Mouse (Mus musculus) neural tube, embryonic 11.5 days (tissue): ENCODE measurements at regions not wholly inside any gene's neighbourhood (a gene's known extent, or its start where the extent isn't known, plus 50 kb on each side); places are given as distances from the start of the nearest gene placed in this dataset.

Experiments used
- ATAC-seq: fragments of 200-750 bp; cut with Nextera tagmentation; 2 replicates; pipeline ENCODE4 v1.8.0; 2017; ENCODE audit warnings: moderate number of reproducible peaks, mild to moderate bottlenecking, moderate TSS enrichment, moderate library complexity; ENCODE audit not compliant: insufficient read depth, low FRiP score, low TSS enrichment
- DNase-seq: peaks from one replicate; pipeline ENCODE4 v3.0.0-alpha.2; 2015; ENCODE audit warnings: low spot score
- H3K27ac ChIP-seq: fragments of 300-500 bp; sonication (generic); 2 replicates; pipeline ENCODE4 v1.5.1; 2014; ENCODE audit warnings: low read depth, mild to moderate bottlenecking, low read length
- H3K27me3 ChIP-seq: fragments of 300-500 bp; sonication (generic); 2 replicates; pipeline ENCODE4 v1.6.1; 2014; ENCODE audit warnings: mild to moderate bottlenecking, low read length, mixed read lengths; ENCODE audit not compliant: control insufficient read depth, insufficient read depth
- H3K36me3 ChIP-seq: fragments of 300-500 bp; sonication (generic); 2 replicates; pipeline ENCODE4 v1.6.1; 2014; ENCODE audit warnings: mild to moderate bottlenecking, low read length, moderate library complexity, mixed read lengths; ENCODE audit not compliant: control insufficient read depth, insufficient read depth
- H3K4me1 ChIP-seq: fragments of 300-500 bp; sonication (generic); 2 replicates; pipeline ENCODE4 v1.6.1; 2014; ENCODE audit warnings: low read length, mixed read lengths; ENCODE audit not compliant: control insufficient read depth, insufficient read depth
- H3K4me2 ChIP-seq: fragments of 300-500 bp; sonication (generic); 2 replicates; pipeline ENCODE4 v1.6.1; 2014; ENCODE audit warnings: low read depth, mild to moderate bottlenecking, moderate library complexity
- H3K4me3 ChIP-seq: fragments of 300-500 bp; sonication (generic); 2 replicates; pipeline ENCODE4 v1.5.1; 2014; ENCODE audit warnings: low read depth, low read length
- H3K9ac ChIP-seq: fragments of 300-500 bp; sonication (generic); 2 replicates; pipeline ENCODE4 v1.6.1; 2014; ENCODE audit warnings: mild to moderate bottlenecking, low read length
- H3K9me3 ChIP-seq: fragments of 300-500 bp; sonication (generic); 2 replicates; pipeline ENCODE4 v1.6.1; 2016; ENCODE audit warnings: low read length; ENCODE audit not compliant: control insufficient read depth
- WGBS: fragments of 180-500 bp; shearing (Covaris S2); extraction: QIAGEN DNeasy Blood & Tissue Kit; methylation state at CpG from one replicate; pipeline ENCODE4 v1.1.7; 2014; 5-methylcytosine and 5-hydroxymethylcytosine counted together

DNA sequence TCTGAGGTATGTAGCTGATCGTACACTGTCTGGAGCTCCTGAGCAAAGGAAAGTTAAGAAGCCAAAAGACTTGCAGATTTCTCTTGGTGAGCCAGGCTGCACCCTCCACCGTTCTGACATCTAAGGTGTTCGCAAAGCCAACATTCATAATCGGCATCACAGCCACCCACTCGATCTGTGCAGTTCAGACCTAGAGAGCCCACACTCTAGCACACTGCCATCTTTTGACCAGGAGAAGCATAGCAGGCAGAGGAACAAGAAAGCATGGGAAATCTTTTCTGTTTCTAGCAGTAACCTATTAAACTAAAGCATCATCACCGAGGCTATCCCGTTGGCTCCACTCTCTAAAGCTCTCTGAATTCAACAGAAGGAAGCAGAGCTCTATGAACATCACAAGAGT lies 59.2 kb downstream of the Areg start:
- ATAC-seq = peak; percentile 69; the same call in 1 of the 2 replicates
- Histone ChIP-seq H3K9ac (no peak overlapping the region), H3K27me3 (no peaks in the 10 kb centered on the region), H3K27ac (no peak overlapping the region), H3K9me3 (no peaks in the 10 kb centered on the region), H3K4me1 (no peaks in the 10 kb centered on the region), H3K4me2 (no peak overlapping the region), H3K36me3 (no peaks in the 10 kb centered on the region), H3K4me3 (no peak overlapping the region)
- WGBS = 61% methylated on average over 7 of the region's 7 CpGs
- DNase-seq = peak; percentile 34

DNA sequence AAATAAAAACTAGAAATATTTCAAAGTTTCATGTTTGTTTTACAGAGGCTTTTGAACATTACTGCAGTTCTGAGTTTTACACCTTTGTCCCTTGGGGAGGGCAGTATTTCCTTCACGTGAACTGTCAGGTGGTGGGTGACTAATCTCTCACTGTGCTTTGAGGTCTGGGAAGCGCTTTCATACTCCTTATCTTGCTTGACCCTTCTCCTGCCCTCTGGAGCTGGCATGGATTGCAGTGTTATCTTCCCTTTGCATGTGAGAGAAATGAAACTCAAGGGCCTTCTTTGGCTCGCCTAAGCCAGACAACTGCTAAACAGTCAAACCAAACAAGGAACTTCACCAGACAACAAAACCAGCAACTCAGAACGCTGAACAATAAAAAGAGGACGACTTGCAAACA lies 61.0 kb downstream of the Areg start:
- WGBS = 78% methylated on average over 5 of the region's 5 CpGs
- Histone ChIP-seq H3K4me2 (no peak overlapping the region), H3K4me3 (no peak overlapping the region), H3K9ac (no peak overlapping the region), H3K36me3 (no peaks in the 10 kb centered on the region), H3K4me1 (no peaks in the 10 kb centered on the region), H3K9me3 (no peaks in the 10 kb centered on the region), H3K27me3 (no peaks in the 10 kb centered on the region), H3K27ac (no peak overlapping the region)
- DNase-seq = no peak
- ATAC-seq = no peak

DNA sequence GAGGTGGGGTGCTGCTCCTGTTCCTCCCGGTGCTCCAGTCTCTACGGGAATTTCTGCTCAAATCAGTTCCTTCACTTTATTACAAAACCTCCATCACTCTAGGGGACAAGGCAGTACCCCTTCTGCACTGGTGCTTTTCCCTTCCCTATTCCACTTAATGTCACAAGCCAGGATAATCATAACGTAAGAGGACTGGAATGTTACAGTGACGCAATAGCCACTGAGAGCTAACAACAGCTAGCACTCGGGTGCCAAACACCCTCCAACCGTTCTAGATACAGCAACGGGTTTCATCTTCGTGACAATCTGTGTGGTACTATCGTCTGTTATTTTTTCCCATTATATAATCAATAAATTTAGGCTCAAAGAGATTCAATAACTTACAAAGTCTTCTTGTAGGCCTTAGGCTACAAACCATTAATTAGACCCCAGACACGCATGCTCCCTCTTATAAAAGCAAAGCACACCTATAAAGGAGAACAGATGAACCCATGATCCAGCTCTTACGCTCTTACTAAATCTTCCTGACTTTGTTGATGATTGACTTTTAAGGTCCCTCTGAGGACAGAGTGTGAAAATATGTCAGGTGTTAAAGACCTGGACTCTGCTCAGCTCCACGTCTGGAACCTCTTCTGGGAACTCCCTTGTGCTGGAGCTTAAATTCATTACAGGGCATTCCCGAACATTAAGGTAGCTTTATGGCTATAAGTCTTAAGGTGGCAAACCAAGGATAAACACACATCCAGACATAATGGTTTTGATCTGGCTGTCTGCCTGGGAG lies 65.0 kb downstream of the Areg start:
- WGBS = 88% methylated on average over 13 of the region's 13 CpGs
- Histone ChIP-seq H3K27me3 (no peaks in the 10 kb centered on the region), H3K36me3 (no peaks in the 10 kb centered on the region), H3K4me1 (no peaks in the 10 kb centered on the region), H3K9ac (no peak overlapping the region), H3K4me2 (no peak overlapping the region), H3K4me3 (no peak overlapping the region), H3K9me3 (no peaks in the 10 kb centered on the region), H3K27ac (no peak overlapping the region)
- DNase-seq (no peak), ATAC-seq (no peak)

DNA sequence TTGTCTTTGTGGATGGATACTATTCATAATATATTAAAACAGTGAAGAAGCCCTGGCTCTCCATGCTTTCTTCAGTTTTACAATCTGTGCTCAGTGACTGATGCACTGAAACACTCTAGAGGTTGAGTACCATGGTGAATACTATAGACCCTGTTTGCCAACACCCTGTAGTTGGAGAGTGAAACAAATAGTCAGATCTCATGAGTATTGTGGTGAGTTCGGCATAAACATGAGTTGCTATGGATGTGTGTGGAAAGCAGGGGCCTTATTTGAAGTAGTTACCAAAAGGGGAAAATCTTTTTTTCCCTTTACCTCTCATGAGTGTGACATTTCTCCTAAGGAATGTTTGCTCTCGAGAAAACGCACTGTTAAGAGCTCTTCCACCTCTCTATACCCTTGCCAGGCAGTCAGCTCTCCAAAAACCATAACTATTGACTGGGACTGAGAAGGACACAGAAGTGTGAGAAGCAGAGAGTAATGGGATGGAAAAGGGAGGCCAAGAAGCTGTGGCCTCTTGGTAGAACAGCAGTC lies 66.0 kb downstream of the Areg start:
- Histone ChIP-seq H3K36me3 (no peaks in the 10 kb centered on the region), H3K9ac (no peak overlapping the region), H3K9me3 (no peaks in the 10 kb centered on the region), H3K4me1 (no peaks in the 10 kb centered on the region), H3K4me3 (no peak overlapping the region), H3K27ac (no peak overlapping the region), H3K27me3 (no peaks in the 10 kb centered on the region), H3K4me2 (no peak overlapping the region)
- WGBS = 90% methylated on average over 3 of the region's 3 CpGs
- DNase-seq = no peak
- no peak for ATAC-seq

- 81% methylated on average over 9 of the region's 9 CpGs for WGBS
- no peaks in the 10 kb centered on the region for H3K4me1 ChIP-seq
- no peak overlapping the region for H3K27ac ChIP-seq
- ATAC-seq (no peak), DNase-seq (no peak)
- no peaks in the 10 kb centered on the region for H3K9me3 ChIP-seq
- H3K36me3 ChIP-seq = no peaks in the 10 kb centered on the region
- no peak overlapping the region for H3K9ac ChIP-seq
- H3K27me3 ChIP-seq = no peaks in the 10 kb centered on the region
- H3K4me2 ChIP-seq = no peak overlapping the region
- H3K4me3 ChIP-seq = no peak overlapping the region
Measured at GRCm38 (mm10) chr5:91206569-91207490, 67.4 kb downstream of the Areg start.

DNA sequence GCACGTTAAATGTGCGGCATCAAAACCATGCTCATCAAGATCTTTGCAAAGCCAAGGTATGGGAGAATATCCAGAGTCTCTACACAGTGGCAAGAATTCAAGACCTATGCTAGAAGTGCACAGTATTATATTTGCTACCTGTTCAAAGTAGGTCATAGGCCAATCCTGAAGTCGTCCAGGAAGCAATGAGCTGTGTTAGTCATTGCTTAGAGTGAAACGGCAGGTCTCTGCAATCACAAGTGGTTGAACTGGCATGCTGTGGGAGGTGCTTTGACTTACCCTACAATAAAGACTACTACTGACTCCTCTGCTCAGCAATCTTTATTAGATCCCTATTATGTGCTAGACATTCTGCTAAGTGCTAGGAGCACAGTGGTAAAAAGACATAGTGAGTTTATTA lies 80.8 kb downstream of the Areg start:
- ATAC-seq = no peak
- no peak for DNase-seq
- Histone ChIP-seq H3K4me3 (no peak overlapping the region), H3K27me3 (no peaks in the 10 kb centered on the region), H3K4me2 (no peak overlapping the region), H3K27ac (no peak overlapping the region), H3K9me3 (no peaks in the 10 kb centered on the region), H3K36me3 (no peaks in the 10 kb centered on the region), H3K4me1 (no peaks in the 10 kb centered on the region), H3K9ac (no peak overlapping the region)
- WGBS = 86% methylated on average over 4 of the region's 4 CpGs

- WGBS = 81% methylated on average over 4 of the region's 4 CpGs
- DNase-seq = no peak
- no peak overlapping the region for H3K27ac ChIP-seq
- H3K4me3 ChIP-seq = no peak overlapping the region
- H3K9me3 ChIP-seq = no peaks in the 10 kb centered on the region
- no peaks in the 10 kb centered on the region for H3K4me1 ChIP-seq
- ATAC-seq = no peak
- no peak overlapping the region for H3K4me2 ChIP-seq
- no peaks in the 10 kb centered on the region for H3K27me3 ChIP-seq
- no peaks in the 10 kb centered on the region for H3K36me3 ChIP-seq
- no peak overlapping the region for H3K9ac ChIP-seq
Measured at GRCm38 (mm10) chr5:91241656-91242055, 102.3 kb downstream of the Areg start.

GRCm38 (mm10) chr5:91247444-91247843 lies 108.0 kb downstream of the Areg start:
- no peak overlapping the region for H3K4me2 ChIP-seq
- H3K36me3 ChIP-seq = no peaks in the 10 kb centered on the region
- H3K9ac ChIP-seq = no peak overlapping the region
- no peaks in the 10 kb centered on the region for H3K27me3 ChIP-seq
- DNase-seq (no peak), ATAC-seq (no peak)
- no peaks in the 10 kb centered on the region for H3K4me1 ChIP-seq
- no peak overlapping the region for H3K4me3 ChIP-seq
- H3K9me3 ChIP-seq = no peaks in the 10 kb centered on the region
- H3K27ac ChIP-seq = no peak overlapping the region
- 90% methylated on average over 5 of the region's 5 CpGs for WGBS
